In genomic region chr8:72268356-72268755, GRCm38 (mm10) we compare ENCODE assay signal across 7 mouse cellular contexts. TPM values are rescaled to one million over a fixed set of nuclear protein-coding genes. Genes with fewer than 3 reads are reported as not detected.
DNase-seq lines count a peak whose midpoint lies in the region; ATAC-seq and TF ChIP-seq lines count a peak whose summit lies in the region.

No protein-coding gene starts in this region.

- 11% methylated on average over 15 of the region's 15 CpGs for WGBS in liver, embryonic 15.5 days (ENCODE audit: insufficient replicate concordance)
- WGBS in small intestine, adult 2 months, result 64% methylated on average over 15 of the region's 15 CpGs

- H3K4me2 ChIP-seq in liver, embryonic 15.5 days, result peak overlapping the region; percentile 53

- no peaks in the 10 kb centered on the region; the same call in 1 of the 2 replicates for H3K9me3 ChIP-seq in E14TG2a.4 (ENCODE audit: low read length)
- no peaks in the 10 kb centered on the region for H3K9me3 ChIP-seq in liver, embryonic 15.5 days (replicated peaks)

- peaks cover 2% of the 10 kb centered on the region; the same call in 1 of the 2 replicates for H3K27me3 ChIP-seq in E14TG2a.4 (ENCODE audit: insufficient read depth, low read length)
- no peaks in the 10 kb centered on the region for H3K27me3 ChIP-seq in liver, embryonic 15.5 days
- H3K27me3 ChIP-seq in small intestine, adult 2 months (ENCODE audit: control insufficient read depth, insufficient read depth, low read length), result no peaks in the 10 kb centered on the region

- H3K4me1 ChIP-seq in E14TG2a.4 (replicated peaks; ENCODE audit: low read depth, low read length), result peaks cover 75% of the 10 kb centered on the region
- H3K4me1 ChIP-seq in liver, embryonic 15.5 days (replicated peaks), result peaks cover 35% of the 10 kb centered on the region
- H3K4me1 ChIP-seq in small intestine, adult 2 months (ENCODE audit: control insufficient read depth, insufficient read depth, insufficient read length, low read length), result peaks cover 2% of the 10 kb centered on the region

- H3K4me3 ChIP-seq in E14TG2a.4 (replicated peaks; ENCODE audit: low read length), result peak overlapping the region; percentile 67
- peak overlapping the region; percentile 17; the same call in 1 of the 2 replicates for H3K4me3 ChIP-seq in liver, embryonic 15.5 days (replicated peaks)
- no peak overlapping the region for H3K4me3 ChIP-seq in small intestine, adult 2 months (ENCODE audit: low read depth, low read length)

- TF ChIP-seq POLR2A in small intestine, adult 2 months (IDR thresholded peaks at IDR 0.05; ENCODE audit: low read depth, low read length), result no peak

- peak; percentile 87 for DNase-seq in MEL-GATA-1-ER (ENCODE audit: extremely low read depth, low read depth)
- peak; percentile 70 for DNase-seq in gastrocnemius, adult 18-20 months (ENCODE audit: low spot score)
- DNase-seq in induced T-regulatory cell, adult 2 months (ENCODE audit: low read depth), result peak; percentile 56
- no peak for DNase-seq in right cerebral cortex, adult 2 months (ENCODE audit: low spot score in 2 of 2)

- no peak for TF ChIP-seq CTCF in E14TG2a.4 (conservative IDR thresholded peaks at IDR 0.05; ENCODE audit: low read length)
- TF ChIP-seq CTCF in small intestine, adult 2 months (IDR thresholded peaks at IDR 0.05; ENCODE audit: extremely low read depth, insufficient read length, insufficient replicate concordance, low read depth, low read length), result no peak

- peak; percentile 74 for ATAC-seq in liver, embryonic 15.5 days (ENCODE audit: insufficient read depth)

- no peaks in the 10 kb centered on the region for H3K36me3 ChIP-seq in E14TG2a.4 (ENCODE audit: insufficient read depth, low read length)
- no peaks in the 10 kb centered on the region for H3K36me3 ChIP-seq in liver, embryonic 15.5 days (replicated peaks)
- H3K36me3 ChIP-seq in small intestine, adult 2 months (ENCODE audit: control insufficient read depth, insufficient read depth, low read length), result no peaks in the 10 kb centered on the region

- H3K9ac ChIP-seq in liver, embryonic 15.5 days, result 0 out of 2 replicates have a peak overlapping the region, but pooled peaks have one; percentile 37

- H3K27ac ChIP-seq in liver, embryonic 15.5 days (replicated peaks), result peak overlapping the region; percentile 62
- peak overlapping the region; percentile 60 for H3K27ac ChIP-seq in small intestine, adult 2 months (ENCODE audit: insufficient read depth, low read depth, low read length)

RNA-seq across cellular contexts. Expression of gene Ap1m1, which starts 28.5 kb away (rescaled TPM):
- 10 to 100 TPM; 20.9 to 21.8 TPM for total RNA-seq in gastrocnemius, adult 18-20 months (2021)
- 57.0 and 61.7 TPM in 2 replicates for polyA plus RNA-seq in liver, embryonic 15.5 days (2015; fragmentation: Nextera tagmentation; extraction: Ambion mirVana)
- polyA plus RNA-seq in small intestine, adult 2 months (2012; rRNA removed), result 33.6 and 47.4 TPM in 2 replicates

RNA-seq across cellular contexts. Expression of gene Gm10282, which starts 36.7 kb away (rescaled TPM):
- 1 to 10 TPM; 1.8 to 3.4 TPM for total RNA-seq in gastrocnemius, adult 18-20 months (2021)
- polyA plus RNA-seq in liver, embryonic 15.5 days (2015; fragmentation: Nextera tagmentation; extraction: Ambion mirVana), result 4.9 and 7.2 TPM in 2 replicates
- polyA plus RNA-seq in small intestine, adult 2 months (2012; rRNA removed), result 0.41 TPM in 1 of 2 replicates, not detected in the other

RNA-seq across cellular contexts. Expression of gene Fam32a, which starts 48.8 kb away (rescaled TPM):
- 1 to 10 TPM; 7.3 to 9.4 TPM for total RNA-seq in gastrocnemius, adult 18-20 months (2021)
- polyA plus RNA-seq in liver, embryonic 15.5 days (2015; fragmentation: Nextera tagmentation; extraction: Ambion mirVana), result 32.2 and 33.9 TPM in 2 replicates
- polyA plus RNA-seq in small intestine, adult 2 months (2012; rRNA removed), result 19.7 and 35.5 TPM in 2 replicates

RNA-seq across cellular contexts. Expression of gene Klf2, which starts 50.5 kb away (rescaled TPM):
- total RNA-seq in gastrocnemius, adult 18-20 months (2021), result 10 to 100 TPM; 22.5 to 37.9 TPM
- polyA plus RNA-seq in liver, embryonic 15.5 days (2015; fragmentation: Nextera tagmentation; extraction: Ambion mirVana), result 2.6 and 3.1 TPM in 2 replicates
- 21.4 and 24.7 TPM in 2 replicates for polyA plus RNA-seq in small intestine, adult 2 months (2012; rRNA removed)

RNA-seq across cellular contexts. Expression of gene Gm11034, which starts 54.9 kb away (rescaled TPM):
- not detected for total RNA-seq in gastrocnemius, adult 18-20 months (2021)
- not detected in 2 replicates for polyA plus RNA-seq in liver, embryonic 15.5 days (2015; fragmentation: Nextera tagmentation; extraction: Ambion mirVana)
- polyA plus RNA-seq in small intestine, adult 2 months (2012; rRNA removed), result not detected in 2 replicates

Comparison
In these comparisons a context has a peak if more than half of its experiments do, and no peak if none do; other contexts are left out.
1. DNase-seq: peak in MEL-GATA-1-ER (single experiment), gastrocnemius, adult 18-20 months (single experiment) and induced T-regulatory cell, adult 2 months (single experiment); none in right cerebral cortex, adult 2 months (0 of 2).